Mouse (Mus musculus): ENCODE data around the gene Olfr1214. TPM values are rescaled to one million over a fixed set of nuclear protein-coding genes. Genes with fewer than 3 reads are reported as not detected.

The Olfr1214 gene
- not detected for polyA plus RNA-seq (2014; fragmentation: Illumina TruSeq; extraction: RNeasy Lipid Tissue Mini Kit (QIAGEN cat#74804); ENCODE audit: low read depth, low replicate concordance)

DNA sequence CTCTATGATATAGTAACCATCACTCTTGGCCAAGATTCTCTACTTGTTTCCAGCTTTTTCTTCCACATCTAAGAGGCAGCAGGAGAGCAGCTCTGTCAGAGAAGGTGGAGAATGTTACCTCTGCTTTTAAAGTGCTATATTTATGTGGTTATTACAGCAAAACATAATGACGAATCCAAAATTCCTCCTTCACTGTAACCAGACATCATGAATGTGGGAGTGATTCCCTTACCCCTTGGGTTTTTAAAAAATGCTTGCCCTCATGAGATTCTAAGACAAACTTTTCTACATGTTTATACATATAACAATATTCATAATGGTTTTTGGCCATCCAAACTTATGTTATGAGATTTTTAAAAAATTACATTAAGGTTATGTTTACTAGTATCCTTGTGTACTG is at the start of gene Olfr1214:
Olfr1214 (minus strand) TSS at position 101 of the 400 bp plus-strand sequence.

GRCm38 (mm10) chr2:89031965-89032364 is 39.5 kb upstream of the Olfr1214 start, which contains the start of gene Olfr1217:
TSS of gene Olfr1217 (minus strand) at chr2:89032065.

GRCm38 (mm10) chr2:89018240-89018639 is 25.8 kb upstream of the Olfr1214 start, which contains the start of gene Olfr1216:
TSS of gene Olfr1216 (minus strand) at chr2:89018340.

GRCm38 (mm10) chr2:89006873-89007272 is 14.4 kb upstream of the Olfr1214 start, which contains the start of gene Olfr1215:
TSS of gene Olfr1215 (minus strand) at chr2:89006973.

DNA sequence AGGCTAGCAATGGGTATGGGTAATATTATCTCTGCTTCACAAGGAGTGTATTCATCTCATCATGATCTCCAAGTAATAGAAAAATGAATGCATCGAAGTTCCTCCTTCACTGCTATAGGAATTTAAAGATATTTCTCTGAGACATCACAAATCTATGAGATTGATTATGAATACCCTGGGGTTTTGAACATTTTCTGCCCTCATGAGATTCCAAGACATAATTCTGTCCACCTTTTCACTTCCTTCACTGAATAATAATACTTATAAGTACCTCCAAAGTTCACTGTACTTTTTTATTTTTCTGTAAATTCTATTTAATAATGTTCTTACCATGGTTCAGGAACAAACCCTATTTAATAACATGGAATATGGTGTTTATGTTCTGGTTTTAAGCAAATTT is 12.3 kb downstream of the Olfr1214 start, which contains the start of gene Gm13762:
Gm13762 (minus strand) TSS at position 101 of the 400 bp plus-strand sequence.

DNA sequence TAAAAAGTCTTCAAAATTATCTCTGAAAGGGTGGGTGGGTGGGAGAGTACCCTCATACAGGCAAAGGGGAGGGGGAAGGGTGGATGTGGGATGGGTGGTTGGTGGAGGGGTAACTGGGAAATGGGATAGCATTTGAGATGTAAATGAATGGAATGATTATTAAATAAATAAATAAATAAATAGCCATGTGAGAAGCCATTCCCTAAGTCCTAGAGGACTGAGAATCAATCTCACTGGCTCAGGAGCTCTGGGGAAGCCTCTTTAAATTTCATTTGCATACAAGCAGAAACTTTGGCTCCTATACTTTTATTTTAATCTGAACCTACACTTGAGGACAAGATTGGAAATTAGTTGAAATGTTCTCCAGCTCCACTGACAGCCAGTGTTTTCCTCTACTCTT is 38.8 kb downstream of the Olfr1214 start, which contains the start of gene Olfr1212:
Olfr1212 (plus strand) TSS at position 301 of the 400 bp plus-strand sequence.

DNA sequence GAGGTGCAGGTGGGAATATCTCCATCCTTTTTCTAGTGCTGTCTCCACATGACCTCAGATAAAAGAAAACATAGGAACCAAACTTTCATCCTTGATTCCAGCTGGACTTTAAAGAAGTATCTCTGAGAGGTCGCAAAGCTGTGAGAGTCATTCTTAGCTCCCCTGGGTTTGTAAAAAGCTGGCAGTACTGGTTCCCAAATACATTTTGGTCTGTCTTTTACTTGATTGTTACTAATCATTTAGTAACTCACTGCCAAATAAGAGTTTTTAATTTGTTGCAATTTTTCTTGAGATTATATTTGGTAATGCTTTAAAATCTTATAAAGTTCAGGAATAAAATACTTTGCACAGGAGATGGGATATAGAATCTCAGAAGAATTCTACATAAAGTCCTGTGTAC is 54.4 kb downstream of the Olfr1214 start, which contains the start of gene Olfr1211:
Olfr1211 (minus strand) TSS at position 101 of the 400 bp plus-strand sequence.

Other genes with a start within 250 kb of the Olfr1214 start
- gene Olfr1198, start 241.3 kb downstream of the Olfr1214 start, polyA plus RNA-seq (2014; fragmentation: Illumina TruSeq; extraction: RNeasy Lipid Tissue Mini Kit (QIAGEN cat#74804); ENCODE audit: low read depth, low replicate concordance), result not detected
- gene Olfr1199, start 232.2 kb downstream of the Olfr1214 start, polyA plus RNA-seq (2014; fragmentation: Illumina TruSeq; extraction: RNeasy Lipid Tissue Mini Kit (QIAGEN cat#74804); ENCODE audit: low read depth, low replicate concordance), result not detected
- gene Olfr1200, start 222.2 kb downstream of the Olfr1214 start, polyA plus RNA-seq (2014; fragmentation: Illumina TruSeq; extraction: RNeasy Lipid Tissue Mini Kit (QIAGEN cat#74804); ENCODE audit: low read depth, low replicate concordance), result not detected
- gene Olfr1201, start 199.6 kb downstream of the Olfr1214 start, polyA plus RNA-seq (2014; fragmentation: Illumina TruSeq; extraction: RNeasy Lipid Tissue Mini Kit (QIAGEN cat#74804); ENCODE audit: low read depth, low replicate concordance), result not detected
- not detected for gene Olfr1202, start 178.2 kb downstream of the Olfr1214 start, polyA plus RNA-seq (2014; fragmentation: Illumina TruSeq; extraction: RNeasy Lipid Tissue Mini Kit (QIAGEN cat#74804); ENCODE audit: low read depth, low replicate concordance)
- not detected for gene Olfr1205, start 162.9 kb downstream of the Olfr1214 start, polyA plus RNA-seq (2014; fragmentation: Illumina TruSeq; extraction: RNeasy Lipid Tissue Mini Kit (QIAGEN cat#74804); ENCODE audit: low read depth, low replicate concordance)
- gene Olfr1204, start 143.4 kb downstream of the Olfr1214 start, polyA plus RNA-seq (2014; fragmentation: Illumina TruSeq; extraction: RNeasy Lipid Tissue Mini Kit (QIAGEN cat#74804); ENCODE audit: low read depth, low replicate concordance), result not detected
- gene Olfr1206, start 129.4 kb downstream of the Olfr1214 start, polyA plus RNA-seq (2014; fragmentation: Illumina TruSeq; extraction: RNeasy Lipid Tissue Mini Kit (QIAGEN cat#74804); ENCODE audit: low read depth, low replicate concordance), result not detected
- gene Olfr1208, start 90.3 kb downstream of the Olfr1214 start, polyA plus RNA-seq (2014; fragmentation: Illumina TruSeq; extraction: RNeasy Lipid Tissue Mini Kit (QIAGEN cat#74804); ENCODE audit: low read depth, low replicate concordance), result not detected
- gene Olfr1209, start 77.5 kb downstream of the Olfr1214 start, polyA plus RNA-seq (2014; fragmentation: Illumina TruSeq; extraction: RNeasy Lipid Tissue Mini Kit (QIAGEN cat#74804); ENCODE audit: low read depth, low replicate concordance), result not detected
- not detected for gene Olfr1211, start 54.5 kb downstream of the Olfr1214 start, polyA plus RNA-seq (2014; fragmentation: Illumina TruSeq; extraction: RNeasy Lipid Tissue Mini Kit (QIAGEN cat#74804); ENCODE audit: low read depth, low replicate concordance)
- not detected for gene Olfr1212, start 38.7 kb downstream of the Olfr1214 start, polyA plus RNA-seq (2014; fragmentation: Illumina TruSeq; extraction: RNeasy Lipid Tissue Mini Kit (QIAGEN cat#74804); ENCODE audit: low read depth, low replicate concordance)
- not detected for gene Gm13762, start 12.4 kb downstream of the Olfr1214 start, polyA plus RNA-seq (2014; fragmentation: Illumina TruSeq; extraction: RNeasy Lipid Tissue Mini Kit (QIAGEN cat#74804); ENCODE audit: low read depth, low replicate concordance)
- not detected for gene Olfr1215, start 14.3 kb upstream of the Olfr1214 start, polyA plus RNA-seq (2014; fragmentation: Illumina TruSeq; extraction: RNeasy Lipid Tissue Mini Kit (QIAGEN cat#74804); ENCODE audit: low read depth, low replicate concordance)
- not detected for gene Olfr1216, start 25.7 kb upstream of the Olfr1214 start, polyA plus RNA-seq (2014; fragmentation: Illumina TruSeq; extraction: RNeasy Lipid Tissue Mini Kit (QIAGEN cat#74804); ENCODE audit: low read depth, low replicate concordance)
- gene Olfr1217, start 39.4 kb upstream of the Olfr1214 start, polyA plus RNA-seq (2014; fragmentation: Illumina TruSeq; extraction: RNeasy Lipid Tissue Mini Kit (QIAGEN cat#74804); ENCODE audit: low read depth, low replicate concordance), result not detected
- gene Olfr1218, start 68.5 kb upstream of the Olfr1214 start, polyA plus RNA-seq (2014; fragmentation: Illumina TruSeq; extraction: RNeasy Lipid Tissue Mini Kit (QIAGEN cat#74804); ENCODE audit: low read depth, low replicate concordance), result not detected
- not detected for gene Olfr1219, start 90.9 kb upstream of the Olfr1214 start, polyA plus RNA-seq (2014; fragmentation: Illumina TruSeq; extraction: RNeasy Lipid Tissue Mini Kit (QIAGEN cat#74804); ENCODE audit: low read depth, low replicate concordance)
- gene Olfr1220, start 114.2 kb upstream of the Olfr1214 start, polyA plus RNA-seq (2014; fragmentation: Illumina TruSeq; extraction: RNeasy Lipid Tissue Mini Kit (QIAGEN cat#74804); ENCODE audit: low read depth, low replicate concordance), result not detected
- gene Olfr1221, start 124.6 kb upstream of the Olfr1214 start, polyA plus RNA-seq (2014; fragmentation: Illumina TruSeq; extraction: RNeasy Lipid Tissue Mini Kit (QIAGEN cat#74804); ENCODE audit: low read depth, low replicate concordance), result not detected
- gene Olfr1222, start 140.4 kb upstream of the Olfr1214 start, polyA plus RNA-seq (2014; fragmentation: Illumina TruSeq; extraction: RNeasy Lipid Tissue Mini Kit (QIAGEN cat#74804); ENCODE audit: low read depth, low replicate concordance), result not detected
- gene Olfr1223, start 158.9 kb upstream of the Olfr1214 start, polyA plus RNA-seq (2014; fragmentation: Illumina TruSeq; extraction: RNeasy Lipid Tissue Mini Kit (QIAGEN cat#74804); ENCODE audit: low read depth, low replicate concordance), result not detected
- gene Olfr1224-ps1, start 171.4 kb upstream of the Olfr1214 start, polyA plus RNA-seq (2014; fragmentation: Illumina TruSeq; extraction: RNeasy Lipid Tissue Mini Kit (QIAGEN cat#74804); ENCODE audit: low read depth, low replicate concordance), result not detected
- not detected for gene Olfr1225, start 182.0 kb upstream of the Olfr1214 start, polyA plus RNA-seq (2014; fragmentation: Illumina TruSeq; extraction: RNeasy Lipid Tissue Mini Kit (QIAGEN cat#74804); ENCODE audit: low read depth, low replicate concordance)
- gene Olfr1226, start 207.4 kb upstream of the Olfr1214 start, polyA plus RNA-seq (2014; fragmentation: Illumina TruSeq; extraction: RNeasy Lipid Tissue Mini Kit (QIAGEN cat#74804); ENCODE audit: low read depth, low replicate concordance), result not detected